Mouse (Mus musculus) left cerebral cortex, postnatal 36 days (tissue): ENCODE data around the gene Cend1. TPM values are rescaled to one million over a fixed set of nuclear protein-coding genes. Genes with fewer than 3 reads are reported as not detected.
A peak's percentile ranks its signal among the peaks of the same experiment; 100 is the strongest.
"Not testable (repeated sequence)": the region's sequence is repeated elsewhere in the genome, so short reads cannot be mapped to it uniquely, and the experiment has no call there.

Experiments
- DNase-seq, 2 experiments: peaks; one replicate each; pipeline ENCODE4 v3.0.0; 2021 to 2022; ENCODE audit warnings: low spot score in 2 of 2, mixed read lengths in 1 of 2
- intact Hi-C: fragments of 180-260 bp; cut with DNase I; formaldehyde crosslinking; loops from one replicate; pipeline ENCODE4 v1.15.1; 2025
- total RNA-seq, 2 experiments: library from RNA; stranded (reverse); gene quantifications; 2 replicates each; pipeline ENCODE4 v1.2.3; 2021

Gene Cend1
- total RNA-seq, 2 experiments from 2014 or later, result 291 to 331 TPM

DNA sequence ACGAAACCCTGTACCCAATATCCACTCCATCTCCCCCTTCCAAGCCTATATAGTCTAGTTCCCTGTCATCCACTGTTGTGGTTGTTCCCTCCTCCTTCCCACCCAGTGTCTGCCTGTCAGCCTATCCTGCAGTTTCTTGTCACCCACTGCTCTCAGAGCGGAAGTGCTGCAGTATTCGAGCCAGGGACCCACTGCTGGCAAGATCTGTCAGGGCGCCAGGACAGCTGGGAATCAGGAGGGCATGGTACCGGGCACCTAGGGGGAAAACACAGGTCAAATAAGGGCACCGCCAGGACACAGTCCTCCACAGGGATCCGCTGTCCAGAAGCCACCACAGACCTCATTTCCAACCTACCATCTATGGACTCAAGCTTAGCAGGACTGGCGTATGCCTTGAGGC, 18.7 kb downstream of the Cend1 start:
- no peak for DNase-seq
- intact Hi-C loops, result loop anchor here (5.0 kb wide), 1 partner anchor 47 kb away; the partner anchor contains the start of gene Pnpla2

DNA sequence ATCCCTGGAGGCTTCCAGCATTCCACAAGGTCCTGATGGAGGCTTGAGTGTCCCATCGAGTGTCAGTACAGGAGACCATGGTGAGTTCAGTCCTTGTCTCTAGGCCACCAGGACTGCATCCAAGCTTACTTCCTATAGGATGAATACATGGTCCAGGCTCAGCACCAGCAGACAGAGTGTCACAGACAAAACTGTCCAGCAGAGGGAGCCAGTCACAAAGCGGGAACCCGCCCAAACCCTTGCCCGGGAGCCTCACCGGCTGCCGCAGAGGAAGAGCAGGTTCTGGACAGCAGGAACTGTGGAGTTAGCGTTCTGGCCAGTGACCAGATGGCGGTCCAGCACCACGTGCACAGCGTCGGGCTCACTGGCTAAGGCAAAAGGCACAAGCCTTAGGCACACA, 20.5 kb downstream of the Cend1 start:
- intact Hi-C loops, result loop anchor here (2.0 kb wide), 1 partner anchor 116 kb away; no protein-coding TSS in a partner anchor
- DNase-seq, result peak; percentile 78 to 87

DNA sequence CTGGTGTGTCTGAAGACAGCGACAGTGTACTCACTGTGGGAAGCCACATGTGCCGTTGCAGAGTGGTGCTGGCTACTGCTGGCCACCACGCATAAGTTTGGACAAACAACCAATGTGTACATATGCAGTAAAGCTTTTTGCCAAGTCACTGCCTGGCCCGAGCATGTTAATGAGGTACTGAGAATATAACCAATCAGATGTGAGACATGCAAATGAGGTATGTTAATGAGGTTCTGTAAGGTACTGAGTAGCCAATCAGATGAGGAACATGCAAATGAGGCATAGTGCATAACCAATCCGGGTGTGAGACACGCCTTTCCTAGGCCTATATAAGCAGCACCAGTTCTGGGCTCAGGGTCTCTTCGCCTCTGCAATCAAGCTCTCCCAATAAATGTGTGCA, 21.6 kb downstream of the Cend1 start:
- intact Hi-C loops, result loop anchor here (2.0 kb wide), 1 partner anchor 117 kb away; no protein-coding TSS in a partner anchor
- DNase-seq, result not testable (repeated sequence)

GRCm38 (mm10) chr7:141405466-141405865, 23.8 kb downstream of the Cend1 start:
- intact Hi-C loops, result no loop called here
- no peak for DNase-seq

- intact Hi-C loops, result no loop called here
- DNase-seq, result peak in 1 of 2 experiments; percentile 37
These were observed 26.0 kb downstream of the Cend1 start for GRCm38 (mm10) chr7:141403305-141403704.

DNA sequence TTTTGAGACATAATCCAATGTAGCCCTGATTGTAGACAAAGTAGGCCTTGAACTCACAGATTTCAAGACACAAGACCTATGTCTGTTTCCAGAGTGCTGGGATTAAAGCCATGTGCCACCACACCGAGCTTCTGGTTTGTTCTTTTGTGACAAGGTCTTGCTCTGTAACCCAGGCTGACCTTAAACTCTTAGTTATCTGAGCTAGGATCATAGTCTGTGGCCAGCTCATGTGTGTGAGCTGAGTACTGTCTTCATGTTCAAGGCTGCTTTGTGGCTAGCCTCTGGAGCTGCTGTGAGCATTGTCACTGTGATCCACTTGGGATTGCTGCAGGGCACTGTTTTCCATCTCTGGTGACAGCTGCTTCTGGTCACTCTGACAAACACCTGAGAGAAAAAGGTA, 33.9 kb downstream of the Cend1 start:
- intact Hi-C loops, result no loop called here

DNA sequence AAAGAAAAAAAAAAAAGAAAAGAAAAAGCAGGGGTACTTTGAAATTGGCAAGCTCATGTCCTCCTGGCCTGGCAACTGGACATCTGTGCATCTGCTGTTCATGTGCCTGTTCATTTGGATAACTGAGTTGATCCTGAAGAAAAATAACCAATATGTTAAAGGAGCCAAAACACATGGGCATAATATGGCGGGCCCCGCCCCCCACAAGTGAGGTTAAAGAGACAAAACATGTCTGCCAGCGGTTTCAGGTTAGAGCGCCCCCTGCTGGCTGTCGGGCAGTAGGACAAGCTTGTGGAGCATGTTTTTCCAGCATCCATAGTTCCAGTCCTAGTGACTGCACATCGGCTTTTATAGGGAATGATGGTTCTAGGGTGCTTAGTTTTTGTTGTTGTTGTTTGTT, 34.5 kb downstream of the Cend1 start:
- intact Hi-C loops, result loop anchor here (5.0 kb wide), 1 partner anchor 67 kb away; the partner anchor contains the start of genes Deaf1 and Tmem80
- peak in 1 of 2 experiments; percentile 41 for DNase-seq

More for the DNA sequence above, 33.9 kb downstream of the Cend1 start:
- no peak for DNase-seq

DNA sequence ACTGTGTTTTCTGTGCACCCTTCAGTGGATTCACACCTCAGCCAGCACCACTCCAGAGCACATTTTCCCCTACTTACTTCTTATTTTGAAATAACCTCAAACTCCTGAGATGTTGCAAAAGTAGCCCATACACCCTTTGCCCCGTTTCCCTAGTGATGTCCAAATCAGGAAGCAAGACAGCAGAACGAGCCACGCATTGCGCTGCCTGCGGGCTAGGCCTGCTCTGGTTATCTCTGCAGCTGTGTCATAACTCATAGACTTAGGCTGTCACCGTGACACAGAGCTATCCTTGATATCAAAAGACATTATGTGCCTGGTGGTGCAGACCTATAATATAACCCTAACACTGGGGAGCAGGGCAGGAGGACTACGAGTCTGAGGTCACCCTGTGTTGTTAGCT, 35.1 kb downstream of the Cend1 start:
- intact Hi-C loops, result loop anchor here (5.0 kb wide), 1 partner anchor 67 kb away; the partner anchor contains the start of genes Deaf1 and Tmem80
- DNase-seq, result no peak

GRCm38 (mm10) chr7:141392552-141393222, 36.6 kb downstream of the Cend1 start:
- DNase-seq, result no peak
- intact Hi-C loops, result loop anchor here (5.0 kb wide), 1 partner anchor 65 kb away; the partner anchor contains the start of genes Deaf1 and Tmem80

- intact Hi-C loops, result loop anchor here (5.0 kb wide), 1 partner anchor 65 kb away; the partner anchor contains the start of genes Deaf1 and Tmem80
- peak; percentile 96 to 98 for DNase-seq
These were observed 37.4 kb downstream of the Cend1 start, which contains the start of gene Taldo1 for GRCm38 (mm10) chr7:141391625-141392551. Gene Taldo1 (plus strand): TSS chr7:141392199.

- DNase-seq, result no peak
- intact Hi-C loops, result loop anchor here (5.0 kb wide), 1 partner anchor 63 kb away; the partner anchor contains the start of genes Deaf1 and Tmem80
These were observed 38.7 kb downstream of the Cend1 start for GRCm38 (mm10) chr7:141390326-141391259.

GRCm38 (mm10) chr7:141388487-141389109, 40.7 kb downstream of the Cend1 start:
- intact Hi-C loops, result no loop called here
- no peak for DNase-seq

- DNase-seq, result no peak
- intact Hi-C loops, result no loop called here
These were observed 41.3 kb downstream of the Cend1 start for GRCm38 (mm10) chr7:141387807-141388486.

DNA sequence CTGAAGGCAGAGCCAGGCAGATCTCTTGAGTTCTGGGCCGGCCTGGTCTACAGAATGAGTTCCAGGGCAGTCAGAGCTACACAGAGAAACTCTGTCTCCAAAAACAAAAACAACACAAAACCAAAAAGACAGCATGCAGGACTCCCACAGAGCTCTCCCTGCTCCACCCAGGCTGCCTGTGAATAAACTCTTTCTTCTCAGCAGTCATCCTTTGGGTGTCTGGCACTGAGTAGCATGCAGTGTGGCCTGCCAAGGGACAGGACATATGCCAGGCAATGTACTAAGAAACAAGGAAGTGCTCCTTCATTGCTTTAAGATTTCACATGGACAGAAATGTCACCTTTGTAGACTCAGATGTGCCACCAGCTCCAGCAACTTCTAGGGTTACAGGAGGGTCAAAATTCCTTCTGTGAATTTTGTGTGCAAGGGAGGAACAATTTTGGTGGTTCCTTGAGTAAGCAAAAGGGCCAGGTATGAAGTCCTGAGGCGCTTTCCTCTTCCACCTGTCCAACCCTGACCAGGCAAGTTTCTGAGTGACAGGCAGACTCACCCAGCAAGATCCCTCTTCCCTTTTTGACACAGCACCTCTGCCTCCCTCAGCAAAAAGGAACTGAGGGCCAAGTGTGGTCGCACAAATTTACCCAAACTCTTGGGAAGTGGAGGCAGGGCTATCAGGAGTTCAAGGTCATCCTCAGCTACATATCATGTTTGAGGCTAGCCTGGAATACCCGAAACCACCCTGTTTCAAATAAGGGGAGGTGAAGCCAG, 48.0 kb downstream of the Cend1 start:
- DNase-seq, result no peak
- intact Hi-C loops, result no loop called here

DNA sequence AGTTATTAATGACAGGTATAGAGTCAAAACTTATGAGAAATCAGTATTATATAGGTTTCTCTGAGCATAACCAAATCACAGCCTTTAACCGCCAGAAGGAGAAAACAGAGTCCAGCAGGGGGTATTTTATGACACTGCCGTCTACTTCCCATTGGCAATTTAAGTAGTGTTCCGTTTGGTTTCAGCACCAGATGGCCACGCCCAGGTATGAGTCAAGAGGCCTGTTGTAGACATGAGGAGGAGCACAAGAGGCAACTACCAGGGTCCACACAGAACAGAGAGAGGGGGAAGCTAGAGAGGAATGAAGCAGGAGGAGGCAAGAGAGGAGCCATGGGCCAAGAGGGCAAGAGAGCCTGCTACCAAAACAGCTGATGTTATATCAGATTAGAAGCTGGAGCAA, 49.7 kb downstream of the Cend1 start:
- intact Hi-C loops, result no loop called here
- DNase-seq, result no peak
